Mouse (Mus musculus): ENCODE measurements around the gene Hoxc11. TPM values are rescaled to one million over a fixed set of nuclear protein-coding genes. Genes with fewer than 3 reads are reported as not detected.

The Hoxc11 gene
- polyA plus RNA-seq (2017; shearing (Covaris generic)) = not detected

GRCm38 (mm10) chr15:102954192-102955006 is at the start of gene Hoxc11:
Gene Hoxc11, plus strand, starts transcription at chr15:102954427.

GRCm38 (mm10) chr15:102921053-102922011 is 32.9 kb upstream of the Hoxc11 start, which contains the start of gene Hoxc13:
Gene Hoxc13, plus strand, starts transcription at chr15:102921103.

GRCm38 (mm10) chr15:102936279-102936972 is 17.8 kb upstream of the Hoxc11 start, which contains the start of gene Hoxc12:
Gene Hoxc12, plus strand, starts transcription at chr15:102936757.

GRCm38 (mm10) chr15:102966776-102967311 is 12.6 kb downstream of the Hoxc11 start, which contains the start of gene Hoxc10:
Gene Hoxc10, plus strand, starts transcription at chr15:102966796.

GRCm38 (mm10) chr15:102967312-102967510 is 13.0 kb downstream of the Hoxc11 start, which contains the start of gene Hoxc5:
Gene Hoxc5, plus strand, starts transcription at chr15:102967443.

GRCm38 (mm10) chr15:102976171-102976570 is 21.9 kb downstream of the Hoxc11 start, which contains the start of gene Hoxc9:
Gene Hoxc9, plus strand, starts transcription at chr15:102976439.

GRCm38 (mm10) chr15:102990461-102991397 is 36.5 kb downstream of the Hoxc11 start, which contains the start of gene Hoxc8:
Gene Hoxc8, plus strand, starts transcription at chr15:102990607.

GRCm38 (mm10) chr15:102997939-102998355 is 43.7 kb downstream of the Hoxc11 start, which contains the start of gene Hoxc6:
Gene Hoxc6, plus strand, starts transcription at chr15:102998257.

Other genes starting within 250 kb of the Hoxc11 start
- gene Calcoco1, start 232.2 kb upstream of the Hoxc11 start, polyA plus RNA-seq (2017; shearing (Covaris generic)) = 10 to 100 TPM; 32.4 to 44.9 TPM
- under 1 TPM; 0.20 to 0.56 TPM for gene Hoxc13, start 33.3 kb upstream of the Hoxc11 start, polyA plus RNA-seq (2017; shearing (Covaris generic))
- under 1 TPM; 0.73 to 0.76 TPM for gene Hoxc12, start 17.7 kb upstream of the Hoxc11 start, polyA plus RNA-seq (2017; shearing (Covaris generic))
- gene Hoxc10, start 12.4 kb downstream of the Hoxc11 start, polyA plus RNA-seq (2017; shearing (Covaris generic)) = under 1 TPM; 0.08 to 0.77 TPM
- not detected for gene Hoxc5, start 13.0 kb downstream of the Hoxc11 start, polyA plus RNA-seq (2017; shearing (Covaris generic))
- gene Hoxc9, start 22.0 kb downstream of the Hoxc11 start, polyA plus RNA-seq (2017; shearing (Covaris generic)) = not detected
- gene Hoxc8, start 36.2 kb downstream of the Hoxc11 start, polyA plus RNA-seq (2017; shearing (Covaris generic)) = 1 to 10 TPM in 1 of 2 experiments, under 1 TPM in 1; 0.17 to 2.6 TPM
- not detected for gene Hoxc6, start 43.8 kb downstream of the Hoxc11 start, polyA plus RNA-seq (2017; shearing (Covaris generic))
- not detected for gene Hoxc4, start 64.5 kb downstream of the Hoxc11 start, polyA plus RNA-seq (2017; shearing (Covaris generic))
- 10 to 100 TPM in 1 of 2 experiments, 1 to 10 TPM in 1; 8.5 to 10.6 TPM for gene Smug1, start 212.7 kb downstream of the Hoxc11 start, polyA plus RNA-seq (2017; shearing (Covaris generic))